Mouse (Mus musculus): ENCODE measurements around the gene Msi2. TPM values are rescaled to one million over a fixed set of nuclear protein-coding genes. Genes with fewer than 3 reads are reported as not detected.

Msi2 gene
- polyA plus RNA-seq, 1 experiment from 2014 or later, result 13.1 TPM

GRCm38 (mm10) chr11:88581375-88581774 lies 136.9 kb downstream of the Msi2 start:
- Histone ChIP-seq H3K27me3 (no peaks in the 10 kb centered on the region), H3K9me3 (no peaks in the 10 kb centered on the region), H3K4me3 (no peak overlapping the region), H3K4me2 (no peak overlapping the region), H3K27ac (no peak overlapping the region), H3K4me1 (peaks cover 69% of the 10 kb centered on the region), H3K9ac (no peak overlapping the region), H3K36me3 (no peaks in the 10 kb centered on the region)
- no peak for ATAC-seq (ENCODE audit: insufficient number of reproducible peaks, low FRiP score, low TSS enrichment, low read depth)
- 61% methylated on average over 7 of the region's 7 CpGs for WGBS

DNA sequence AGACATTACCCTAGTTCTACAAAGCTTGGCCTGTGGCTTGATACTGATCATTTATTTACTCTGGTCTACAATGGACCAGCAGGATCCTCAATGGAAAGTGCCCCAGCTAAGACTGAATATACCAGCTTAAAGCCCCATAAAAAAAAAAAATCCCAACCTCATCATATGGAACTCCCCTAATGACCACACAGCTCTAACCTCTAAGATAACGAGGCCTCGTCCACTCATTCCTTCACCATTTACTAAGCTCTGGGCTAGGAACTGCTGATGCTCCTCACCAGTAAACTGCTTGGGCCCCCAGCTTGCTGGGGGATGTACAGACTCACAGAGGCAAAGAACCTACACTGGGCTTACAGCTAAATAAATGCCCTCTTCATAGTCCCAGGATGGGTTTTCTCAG lies 139.6 kb downstream of the Msi2 start:
- H3K27ac ChIP-seq, result no peak overlapping the region
- H3K9ac ChIP-seq, result no peak overlapping the region
- no peaks in the 10 kb centered on the region for H3K36me3 ChIP-seq
- 0 out of 2 replicates have a peak, but pooled peaks cover 7% of the 10 kb centered on the region for H3K27me3 ChIP-seq
- no peak overlapping the region for H3K4me2 ChIP-seq
- no peaks in the 10 kb centered on the region for H3K9me3 ChIP-seq
- 71% methylated on average over 2 of the region's 2 CpGs for WGBS
- H3K4me1 ChIP-seq, result peaks cover 58% of the 10 kb centered on the region
- no peak overlapping the region for H3K4me3 ChIP-seq
- no peak for ATAC-seq (ENCODE audit: insufficient number of reproducible peaks, low FRiP score, low TSS enrichment, low read depth)

GRCm38 (mm10) chr11:88577076-88577475 lies 141.2 kb downstream of the Msi2 start:
- H3K4me2 ChIP-seq, result no peak overlapping the region
- H3K27me3 ChIP-seq, result 0 out of 2 replicates have a peak, but pooled peaks cover 7% of the 10 kb centered on the region
- H3K9ac ChIP-seq, result no peak overlapping the region
- no peaks in the 10 kb centered on the region for H3K9me3 ChIP-seq
- 54% methylated on average over 7 of the region's 7 CpGs for WGBS
- no peak for ATAC-seq (ENCODE audit: insufficient number of reproducible peaks, low FRiP score, low TSS enrichment, low read depth)
- peaks cover 52% of the 10 kb centered on the region for H3K4me1 ChIP-seq
- no peak overlapping the region for H3K27ac ChIP-seq
- H3K4me3 ChIP-seq, result no peak overlapping the region
- H3K36me3 ChIP-seq, result no peaks in the 10 kb centered on the region

GRCm38 (mm10) chr11:88576233-88576998 lies 141.9 kb downstream of the Msi2 start:
- Histone ChIP-seq H3K27ac (no peak overlapping the region), H3K36me3 (no peaks in the 10 kb centered on the region), H3K9ac (no peak overlapping the region), H3K4me2 (no peak overlapping the region), H3K4me3 (no peak overlapping the region), H3K4me1 (peaks cover 48% of the 10 kb centered on the region), H3K9me3 (no peaks in the 10 kb centered on the region), H3K27me3 (0 out of 2 replicates have a peak, but pooled peaks cover 7% of the 10 kb centered on the region)
- WGBS, result 73% methylated on average over 7 of the region's 7 CpGs
- no peak for ATAC-seq (ENCODE audit: insufficient number of reproducible peaks, low FRiP score, low TSS enrichment, low read depth)

DNA sequence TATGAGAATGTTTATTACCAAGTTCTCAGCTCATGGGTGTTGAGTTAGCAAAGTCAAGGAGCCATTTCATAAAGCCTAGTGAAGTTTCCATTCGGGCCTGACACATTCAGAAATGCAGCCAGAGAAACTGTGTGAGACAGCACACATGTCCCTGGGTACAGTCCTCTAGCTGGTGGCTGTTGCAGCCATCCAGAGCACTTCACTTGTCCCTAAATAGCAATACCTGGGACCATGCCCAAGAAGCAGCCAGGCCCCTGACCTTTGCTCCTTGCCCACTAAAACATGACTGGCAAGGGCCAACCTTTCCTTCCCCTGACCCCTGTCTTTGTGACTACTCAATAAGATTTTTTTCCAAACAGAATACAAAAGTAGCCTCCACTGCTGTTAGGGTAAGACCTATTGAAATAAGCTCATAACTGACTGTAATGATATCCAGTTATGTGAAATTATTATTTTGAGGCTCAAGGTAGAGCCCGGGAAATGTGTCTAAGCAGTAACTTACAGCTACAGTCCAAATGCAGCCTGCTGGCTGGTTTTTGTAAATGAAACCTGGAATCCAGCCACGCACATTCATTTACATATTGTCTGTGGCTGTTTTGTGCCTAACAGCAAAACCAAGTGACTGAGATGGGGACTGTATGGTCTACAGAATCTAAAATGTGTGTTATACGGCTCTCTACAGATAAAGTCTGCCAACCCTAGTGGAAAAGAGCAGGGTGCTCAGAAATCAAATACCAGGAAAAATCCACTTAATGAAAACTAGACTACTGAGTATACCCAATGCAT lies 143.5 kb downstream of the Msi2 start:
- H3K4me3 ChIP-seq, result no peak overlapping the region
- H3K36me3 ChIP-seq, result no peaks in the 10 kb centered on the region
- 0 out of 2 replicates have a peak, but pooled peaks cover 7% of the 10 kb centered on the region for H3K27me3 ChIP-seq
- H3K9me3 ChIP-seq, result no peaks in the 10 kb centered on the region
- WGBS, result 63% methylated on average over 4 of the region's 4 CpGs
- H3K27ac ChIP-seq, result no peak overlapping the region
- peaks cover 49% of the 10 kb centered on the region for H3K4me1 ChIP-seq
- ATAC-seq (ENCODE audit: insufficient number of reproducible peaks, low FRiP score, low TSS enrichment, low read depth), result no peak
- H3K9ac ChIP-seq, result no peak overlapping the region
- H3K4me2 ChIP-seq, result no peak overlapping the region

- H3K27me3 ChIP-seq, result 0 out of 2 replicates have a peak, but pooled peaks cover 7% of the 10 kb centered on the region
- 70% methylated on average over 5 of the region's 5 CpGs for WGBS
- H3K4me2 ChIP-seq, result no peak overlapping the region
- H3K9me3 ChIP-seq, result no peaks in the 10 kb centered on the region
- H3K4me1 ChIP-seq, result peaks cover 45% of the 10 kb centered on the region
- H3K9ac ChIP-seq, result no peak overlapping the region
- H3K4me3 ChIP-seq, result no peak overlapping the region
- H3K36me3 ChIP-seq, result no peaks in the 10 kb centered on the region
- ATAC-seq (ENCODE audit: insufficient number of reproducible peaks, low FRiP score, low TSS enrichment, low read depth), result no peak
- H3K27ac ChIP-seq, result no peak overlapping the region
Observed at GRCm38 (mm10) chr11:88573013-88573412, 145.3 kb downstream of the Msi2 start.

- H3K9ac ChIP-seq, result no peak overlapping the region
- 0 out of 2 replicates have a peak, but pooled peaks cover 7% of the 10 kb centered on the region for H3K27me3 ChIP-seq
- peaks cover 43% of the 10 kb centered on the region for H3K4me1 ChIP-seq
- WGBS, result 37% methylated on average over 11 of the region's 11 CpGs
- no peaks in the 10 kb centered on the region for H3K36me3 ChIP-seq
- H3K27ac ChIP-seq, result no peak overlapping the region
- no peak overlapping the region for H3K4me3 ChIP-seq
- ATAC-seq (ENCODE audit: insufficient number of reproducible peaks, low FRiP score, low TSS enrichment, low read depth), result no peak
- 0 out of 2 replicates have a peak overlapping the region, but pooled peaks have one; percentile 19 for H3K4me2 ChIP-seq
- H3K9me3 ChIP-seq, result no peaks in the 10 kb centered on the region
Observed at GRCm38 (mm10) chr11:88572461-88572860, 145.9 kb downstream of the Msi2 start.

- H3K9ac ChIP-seq, result no peak overlapping the region
- H3K27me3 ChIP-seq, result 0 out of 2 replicates have a peak, but pooled peaks cover 2% of the 10 kb centered on the region
- 72% methylated on average over 6 of the region's 6 CpGs for WGBS
- ATAC-seq (ENCODE audit: insufficient number of reproducible peaks, low FRiP score, low TSS enrichment, low read depth), result peak; percentile 49; the same call in 1 of the 2 replicates
- H3K36me3 ChIP-seq, result no peaks in the 10 kb centered on the region
- no peaks in the 10 kb centered on the region for H3K9me3 ChIP-seq
- H3K27ac ChIP-seq, result no peak overlapping the region
- peaks cover 35% of the 10 kb centered on the region for H3K4me1 ChIP-seq
- no peak overlapping the region for H3K4me3 ChIP-seq
- no peak overlapping the region for H3K4me2 ChIP-seq
Observed at GRCm38 (mm10) chr11:88570715-88571202, 147.6 kb downstream of the Msi2 start.

GRCm38 (mm10) chr11:88566613-88567606 lies 151.4 kb downstream of the Msi2 start:
- Histone ChIP-seq H3K4me2 (no peak overlapping the region), H3K9ac (no peak overlapping the region), H3K27ac (no peak overlapping the region), H3K4me3 (no peak overlapping the region), H3K9me3 (no peaks in the 10 kb centered on the region; the same call in 1 of the 2 replicates), H3K4me1 (peaks cover 22% of the 10 kb centered on the region), H3K36me3 (no peaks in the 10 kb centered on the region), H3K27me3 (no peaks in the 10 kb centered on the region)
- ATAC-seq (ENCODE audit: insufficient number of reproducible peaks, low FRiP score, low TSS enrichment, low read depth), result no peak
- 54% methylated on average over 20 of the region's 20 CpGs for WGBS

DNA sequence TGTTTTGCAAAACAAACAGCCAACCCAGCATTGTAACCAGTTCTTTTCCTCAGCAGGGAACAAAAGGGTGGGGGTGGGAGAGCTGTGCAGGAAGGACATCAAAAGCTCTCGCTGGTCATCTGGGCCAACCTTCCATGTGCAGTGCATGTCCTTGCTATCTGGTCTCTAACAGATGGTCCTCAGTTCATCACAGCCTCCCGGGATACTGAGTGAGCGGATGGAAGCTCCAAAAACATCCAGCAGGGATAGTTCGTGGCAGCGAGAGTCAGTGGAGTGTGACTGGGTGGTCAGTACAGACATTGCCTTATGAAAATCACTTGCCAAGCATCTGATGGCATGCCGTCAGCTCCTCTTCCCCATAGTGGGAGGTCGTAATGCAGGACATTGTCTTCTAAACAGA lies 153.5 kb downstream of the Msi2 start:
- Histone ChIP-seq H3K27ac (no peak overlapping the region), H3K9me3 (no peaks in the 10 kb centered on the region; the same call in 1 of the 2 replicates), H3K27me3 (no peaks in the 10 kb centered on the region), H3K4me3 (no peak overlapping the region), H3K4me2 (no peak overlapping the region), H3K4me1 (peaks cover 31% of the 10 kb centered on the region), H3K36me3 (no peaks in the 10 kb centered on the region), H3K9ac (no peak overlapping the region)
- ATAC-seq (ENCODE audit: insufficient number of reproducible peaks, low FRiP score, low TSS enrichment, low read depth), result no peak
- WGBS, result 77% methylated on average over 7 of the region's 7 CpGs

DNA sequence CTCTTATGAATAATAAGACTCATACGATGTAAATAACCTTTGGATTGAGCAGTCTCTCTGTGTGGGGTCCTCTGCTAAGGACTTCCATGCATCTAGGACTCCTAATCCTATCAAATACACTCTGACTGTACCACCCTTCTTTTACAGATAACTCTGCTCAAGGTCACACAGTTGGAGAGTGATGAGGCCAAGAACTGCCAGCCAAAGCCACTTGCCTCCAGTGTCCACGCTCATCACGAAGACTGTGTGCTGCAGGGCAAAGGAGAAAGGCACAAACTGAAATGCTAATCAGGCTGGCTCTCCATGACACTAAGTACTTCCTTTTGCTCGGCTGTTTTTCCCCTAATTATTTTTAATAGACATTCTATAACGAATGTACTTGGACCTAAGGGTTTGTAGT lies 153.9 kb downstream of the Msi2 start:
- H3K27me3 ChIP-seq, result 0 out of 2 replicates have a peak, but pooled peaks cover under 1% of the 10 kb centered on the region
- peaks cover 31% of the 10 kb centered on the region for H3K4me1 ChIP-seq
- no peak for ATAC-seq (ENCODE audit: insufficient number of reproducible peaks, low FRiP score, low TSS enrichment, low read depth)
- no peaks in the 10 kb centered on the region; the same call in 1 of the 2 replicates for H3K9me3 ChIP-seq
- H3K9ac ChIP-seq, result no peak overlapping the region
- H3K4me3 ChIP-seq, result no peak overlapping the region
- H3K36me3 ChIP-seq, result no peaks in the 10 kb centered on the region
- WGBS, result 47% methylated on average over 5 of the region's 5 CpGs
- H3K4me2 ChIP-seq, result no peak overlapping the region
- no peak overlapping the region for H3K27ac ChIP-seq
